Mouse (Mus musculus): ENCODE results near the gene Cdk19. TPM values are rescaled to one million over a fixed set of nuclear protein-coding genes. Genes with fewer than 3 reads are reported as not detected.

Cdk19 gene
- polyA plus RNA-seq, 1 experiment from 2014 or later = 19.7 TPM

DNA sequence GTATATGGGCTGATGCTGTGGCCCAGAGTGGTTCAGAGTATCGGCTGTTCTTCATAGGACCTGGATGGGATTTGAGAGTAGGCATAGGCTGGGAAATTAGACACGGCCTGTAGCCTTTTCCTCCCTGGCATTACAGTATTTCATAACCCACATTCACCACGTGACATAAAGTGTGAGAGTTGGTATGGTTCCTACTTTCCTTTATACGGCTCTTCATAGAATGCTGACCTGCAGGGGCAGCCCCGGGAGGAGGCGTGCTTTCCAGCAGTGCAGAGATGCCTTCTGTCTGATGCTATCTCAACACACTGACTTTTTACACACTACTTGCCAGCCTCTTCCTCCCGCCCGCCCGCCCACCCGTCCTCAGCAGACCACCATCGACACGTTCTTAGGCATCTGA is 96.0 kb downstream of the Cdk19 start:
- Histone ChIP-seq H3K9me3 (no peaks in the 10 kb centered on the region), H3K9ac (replicated peaks) (no peak overlapping the region), H3K4me3 (no peak overlapping the region), H3K27me3 (no peaks in the 10 kb centered on the region), H3K4me2 (replicated peaks) (no peak overlapping the region), H3K36me3 (0 out of 2 replicates have a peak, but pooled peaks cover 3% of the 10 kb centered on the region), H3K27ac (replicated peaks) (no peak overlapping the region), H3K4me1 (no peaks in the 10 kb centered on the region)
- no peak for ATAC-seq (replicated peaks)
- WGBS = 86% methylated on average over 12 of the region's 12 CpGs

GRCm38 (mm10) chr10:40437117-40437516 is 97.8 kb downstream of the Cdk19 start:
- Histone ChIP-seq H3K27me3 (no peaks in the 10 kb centered on the region), H3K27ac (replicated peaks) (no peak overlapping the region), H3K9ac (replicated peaks) (no peak overlapping the region), H3K4me3 (no peak overlapping the region), H3K9me3 (no peaks in the 10 kb centered on the region), H3K4me1 (no peaks in the 10 kb centered on the region), H3K4me2 (replicated peaks) (no peak overlapping the region), H3K36me3 (0 out of 2 replicates have a peak, but pooled peaks cover 3% of the 10 kb centered on the region)
- no peak for ATAC-seq (replicated peaks)
- 95% methylated on average over 3 of the region's 3 CpGs for WGBS

- no peak overlapping the region for H3K4me3 ChIP-seq
- H3K9me3 ChIP-seq = no peaks in the 10 kb centered on the region
- no peak overlapping the region for H3K4me2 ChIP-seq (replicated peaks)
- H3K27ac ChIP-seq (replicated peaks) = no peak overlapping the region
- 0 out of 2 replicates have a peak, but pooled peaks cover 3% of the 10 kb centered on the region for H3K36me3 ChIP-seq
- WGBS = 83% methylated on average over 10 of the region's 10 CpGs
- no peak overlapping the region for H3K9ac ChIP-seq (replicated peaks)
- H3K4me1 ChIP-seq = peaks cover 14% of the 10 kb centered on the region
- no peaks in the 10 kb centered on the region for H3K27me3 ChIP-seq
- no peak for ATAC-seq (replicated peaks)
Measured at GRCm38 (mm10) chr10:40440740-40441139, 101.4 kb downstream of the Cdk19 start.

- WGBS = 72% methylated on average over 1 of the region's 1 CpGs
- Histone ChIP-seq H3K4me2 (replicated peaks) (no peak overlapping the region), H3K36me3 (0 out of 2 replicates have a peak, but pooled peaks cover 3% of the 10 kb centered on the region), H3K27ac (replicated peaks) (no peak overlapping the region), H3K4me1 (peaks cover 25% of the 10 kb centered on the region), H3K4me3 (no peak overlapping the region), H3K9ac (replicated peaks) (no peak overlapping the region), H3K9me3 (no peaks in the 10 kb centered on the region), H3K27me3 (no peaks in the 10 kb centered on the region)
- ATAC-seq (replicated peaks) = no peak
Measured at GRCm38 (mm10) chr10:40442076-40442475, 102.7 kb downstream of the Cdk19 start.

- ATAC-seq (replicated peaks) = no peak
- H3K4me1 ChIP-seq = peaks cover 36% of the 10 kb centered on the region
- H3K9me3 ChIP-seq = no peaks in the 10 kb centered on the region
- no peak overlapping the region for H3K4me2 ChIP-seq (replicated peaks)
- 12% methylated on average over 7 of the region's 7 CpGs for WGBS
- no peak overlapping the region for H3K9ac ChIP-seq (replicated peaks)
- H3K27ac ChIP-seq (replicated peaks) = no peak overlapping the region
- H3K36me3 ChIP-seq = 0 out of 2 replicates have a peak, but pooled peaks cover 2% of the 10 kb centered on the region
- no peaks in the 10 kb centered on the region for H3K27me3 ChIP-seq
- no peak overlapping the region for H3K4me3 ChIP-seq
Measured at GRCm38 (mm10) chr10:40443371-40443770, 104.0 kb downstream of the Cdk19 start.

DNA sequence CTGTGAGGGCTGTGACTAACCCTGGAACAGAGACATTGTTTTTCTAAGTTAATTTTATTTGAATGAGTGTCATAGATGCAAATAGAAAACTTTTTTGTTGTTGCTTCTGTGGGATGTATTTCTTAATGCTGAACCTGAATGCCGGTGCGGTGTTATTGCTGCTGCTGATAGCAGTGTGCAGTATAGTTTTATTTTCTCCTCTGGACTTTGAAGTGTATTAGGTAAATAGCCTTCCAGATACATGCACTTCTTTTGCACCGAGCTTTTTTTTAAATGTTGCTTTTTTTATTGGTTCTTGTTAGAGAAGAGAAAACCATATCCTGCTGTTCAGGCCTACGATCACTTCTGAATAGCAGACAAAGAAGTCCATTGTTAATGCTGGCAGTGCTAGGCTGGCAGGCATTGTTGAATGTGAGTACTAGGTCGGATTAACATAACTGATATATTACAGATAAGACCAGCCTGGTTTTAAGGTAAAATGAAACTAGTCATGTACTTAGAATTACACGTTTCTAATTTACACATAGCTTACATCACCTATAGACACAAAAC is 104.5 kb downstream of the Cdk19 start:
- Histone ChIP-seq H3K9ac (replicated peaks) (no peak overlapping the region), H3K4me1 (peaks cover 37% of the 10 kb centered on the region), H3K4me2 (replicated peaks) (no peak overlapping the region), H3K36me3 (no peaks in the 10 kb centered on the region), H3K27ac (replicated peaks) (no peak overlapping the region), H3K4me3 (no peak overlapping the region), H3K9me3 (no peaks in the 10 kb centered on the region), H3K27me3 (no peaks in the 10 kb centered on the region)
- no peak for ATAC-seq (replicated peaks)
- WGBS = 8% methylated on average over 6 of the region's 6 CpGs

DNA sequence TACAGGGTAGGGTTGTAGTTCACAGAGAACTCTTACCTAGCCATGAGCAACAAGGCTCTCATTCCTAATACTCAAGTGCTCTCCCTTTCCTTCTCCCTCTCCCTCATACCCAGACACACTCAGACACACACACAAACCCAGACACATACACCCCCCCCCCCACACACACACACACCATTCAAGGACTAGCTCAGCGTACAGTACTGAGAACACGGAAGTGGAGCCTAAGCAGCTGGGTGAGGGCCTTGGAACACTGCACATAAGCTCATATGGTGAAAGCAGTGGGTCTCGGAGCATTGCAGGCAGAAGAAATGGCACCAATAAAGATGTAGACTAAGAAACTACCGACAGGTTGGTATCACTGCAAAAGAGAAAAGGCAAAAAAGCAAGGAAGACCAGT is 105.2 kb downstream of the Cdk19 start:
- ATAC-seq (replicated peaks) = no peak
- no peak overlapping the region; the same call in 1 of the 2 replicates for H3K27ac ChIP-seq (replicated peaks)

GRCm38 (mm10) chr10:40446088-40446604 is 106.8 kb downstream of the Cdk19 start:
- no peaks in the 10 kb centered on the region for H3K9me3 ChIP-seq
- no peaks in the 10 kb centered on the region for H3K36me3 ChIP-seq
- H3K27ac ChIP-seq (replicated peaks) = peak overlapping the region; percentile 62
- no peak overlapping the region for H3K9ac ChIP-seq (replicated peaks)
- peaks cover 37% of the 10 kb centered on the region for H3K4me1 ChIP-seq
- ATAC-seq (replicated peaks) = no peak
- H3K4me2 ChIP-seq (replicated peaks) = no peak overlapping the region
- no peak overlapping the region for H3K4me3 ChIP-seq
- no peaks in the 10 kb centered on the region for H3K27me3 ChIP-seq
- whole genome bisulfite sequencing = 41% methylated on average over 3 of the region's 3 CpGs

More for the DNA sequence above, 105.2 kb downstream of the Cdk19 start:
- Histone ChIP-seq H3K4me2 (replicated peaks) (no peak overlapping the region), H3K9me3 (no peaks in the 10 kb centered on the region), H3K4me1 (peaks cover 37% of the 10 kb centered on the region), H3K36me3 (no peaks in the 10 kb centered on the region), H3K4me3 (no peak overlapping the region), H3K27me3 (no peaks in the 10 kb centered on the region), H3K9ac (replicated peaks) (no peak overlapping the region)
- 86% methylated on average over 4 of the region's 4 CpGs for WGBS

- H3K4me2 ChIP-seq (replicated peaks) = no peak overlapping the region
- 17% methylated on average over 3 of the region's 3 CpGs for WGBS
- H3K27me3 ChIP-seq = no peaks in the 10 kb centered on the region
- no peaks in the 10 kb centered on the region for H3K9me3 ChIP-seq
- no peak overlapping the region for H3K9ac ChIP-seq (replicated peaks)
- no peak overlapping the region for H3K4me3 ChIP-seq
- H3K4me1 ChIP-seq = peaks cover 37% of the 10 kb centered on the region
- H3K27ac ChIP-seq (replicated peaks) = no peak overlapping the region
- no peaks in the 10 kb centered on the region for H3K36me3 ChIP-seq
- no peak; the same call in 1 of the 2 replicates for ATAC-seq (replicated peaks)
Measured at GRCm38 (mm10) chr10:40446630-40447029, 107.3 kb downstream of the Cdk19 start.

- Histone ChIP-seq H3K27me3 (no peaks in the 10 kb centered on the region), H3K9me3 (no peaks in the 10 kb centered on the region), H3K36me3 (no peaks in the 10 kb centered on the region), H3K4me1 (peaks cover 37% of the 10 kb centered on the region), H3K9ac (replicated peaks) (no peak overlapping the region), H3K4me3 (no peak overlapping the region), H3K4me2 (replicated peaks) (no peak overlapping the region), H3K27ac (replicated peaks) (0 out of 2 replicates have a peak overlapping the region, but pooled peaks have one; percentile 47)
- WGBS = 62% methylated on average over 3 of the region's 3 CpGs
- no peak for ATAC-seq (replicated peaks)
Measured at GRCm38 (mm10) chr10:40447295-40447694, 107.9 kb downstream of the Cdk19 start.

DNA sequence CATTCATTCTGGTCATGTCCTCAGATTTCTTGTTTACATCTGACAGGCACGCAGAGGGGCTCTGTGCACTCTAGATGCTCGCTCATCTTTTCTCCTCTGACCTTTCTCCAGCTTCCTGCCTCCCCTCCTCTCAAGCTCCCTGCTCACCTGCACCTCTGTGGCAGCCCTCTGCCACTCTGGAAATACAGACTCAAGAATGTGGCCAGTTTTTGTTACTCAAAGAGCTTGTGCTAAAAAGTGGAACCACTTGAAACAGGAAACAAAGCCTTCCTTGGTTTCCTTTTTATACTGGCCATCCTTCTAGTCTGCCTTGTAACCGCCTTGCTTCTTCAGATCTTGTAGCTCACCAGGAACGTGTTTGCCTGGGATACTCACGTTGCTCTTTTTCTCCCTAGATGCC is 108.6 kb downstream of the Cdk19 start:
- no peaks in the 10 kb centered on the region for H3K27me3 ChIP-seq
- no peak overlapping the region for H3K4me2 ChIP-seq (replicated peaks)
- no peak overlapping the region for H3K27ac ChIP-seq (replicated peaks)
- H3K4me1 ChIP-seq = peaks cover 37% of the 10 kb centered on the region
- no peak overlapping the region for H3K9ac ChIP-seq (replicated peaks)
- H3K36me3 ChIP-seq = no peaks in the 10 kb centered on the region
- no peak overlapping the region for H3K4me3 ChIP-seq
- WGBS = 59% methylated on average over 5 of the region's 5 CpGs
- H3K9me3 ChIP-seq = no peaks in the 10 kb centered on the region
- no peak for ATAC-seq (replicated peaks)

- Histone ChIP-seq H3K4me3 (no peak overlapping the region), H3K9me3 (no peaks in the 10 kb centered on the region), H3K36me3 (no peaks in the 10 kb centered on the region), H3K4me1 (peaks cover 34% of the 10 kb centered on the region), H3K9ac (replicated peaks) (no peak overlapping the region), H3K4me2 (replicated peaks) (no peak overlapping the region), H3K27me3 (no peaks in the 10 kb centered on the region), H3K27ac (replicated peaks) (no peak overlapping the region)
- no peak for ATAC-seq (replicated peaks)
- 74% methylated on average over 3 of the region's 3 CpGs for WGBS
Measured at GRCm38 (mm10) chr10:40448444-40448843, 109.1 kb downstream of the Cdk19 start.

- no peak overlapping the region for H3K4me2 ChIP-seq (replicated peaks)
- peaks cover 27% of the 10 kb centered on the region for H3K4me1 ChIP-seq
- no peak for ATAC-seq (replicated peaks)
- 92% methylated on average over 6 of the region's 6 CpGs for WGBS
- no peaks in the 10 kb centered on the region for H3K9me3 ChIP-seq
- no peaks in the 10 kb centered on the region for H3K27me3 ChIP-seq
- no peak overlapping the region for H3K27ac ChIP-seq (replicated peaks)
- H3K36me3 ChIP-seq = no peaks in the 10 kb centered on the region
- H3K9ac ChIP-seq (replicated peaks) = no peak overlapping the region
- H3K4me3 ChIP-seq = no peak overlapping the region
Measured at GRCm38 (mm10) chr10:40449571-40449970, 110.2 kb downstream of the Cdk19 start.

Data from forebrain, embryonic 15.5 days (tissue).